Mouse (Mus musculus): ENCODE measurements at regions not wholly inside any gene's neighbourhood (a gene's known extent, or its start where the extent isn't known, plus 50 kb on each side); places are given as distances from the start of the nearest gene placed in this dataset.

GRCm38 (mm10) chr12:97529556-97529955, 729.7 kb downstream of the Galc start:
- no peak for DNase-seq (ENCODE audit: low spot score in 2 of 2)

DNA sequence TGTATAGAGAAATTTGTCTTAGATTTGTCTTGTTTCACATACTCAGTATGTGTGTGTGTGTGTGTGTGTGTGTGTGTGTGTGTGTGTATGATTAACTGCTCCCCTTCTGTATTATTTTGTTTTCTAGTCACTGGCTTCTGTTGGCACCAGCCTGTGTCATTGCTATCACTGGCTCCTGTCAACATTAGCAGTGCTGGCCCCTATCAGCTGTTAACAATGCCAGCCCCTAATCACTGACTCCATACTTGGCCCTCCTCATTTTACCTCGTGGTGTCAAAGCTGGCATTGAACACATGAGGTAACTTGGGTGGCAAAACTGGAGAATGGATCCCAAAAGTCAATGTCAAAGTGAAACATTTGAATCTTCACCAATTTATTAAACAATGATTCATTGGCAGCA, 733.3 kb downstream of the Galc start:
- peak; percentile 7 for DNase-seq (ENCODE audit: low spot score in 2 of 2)

DNA sequence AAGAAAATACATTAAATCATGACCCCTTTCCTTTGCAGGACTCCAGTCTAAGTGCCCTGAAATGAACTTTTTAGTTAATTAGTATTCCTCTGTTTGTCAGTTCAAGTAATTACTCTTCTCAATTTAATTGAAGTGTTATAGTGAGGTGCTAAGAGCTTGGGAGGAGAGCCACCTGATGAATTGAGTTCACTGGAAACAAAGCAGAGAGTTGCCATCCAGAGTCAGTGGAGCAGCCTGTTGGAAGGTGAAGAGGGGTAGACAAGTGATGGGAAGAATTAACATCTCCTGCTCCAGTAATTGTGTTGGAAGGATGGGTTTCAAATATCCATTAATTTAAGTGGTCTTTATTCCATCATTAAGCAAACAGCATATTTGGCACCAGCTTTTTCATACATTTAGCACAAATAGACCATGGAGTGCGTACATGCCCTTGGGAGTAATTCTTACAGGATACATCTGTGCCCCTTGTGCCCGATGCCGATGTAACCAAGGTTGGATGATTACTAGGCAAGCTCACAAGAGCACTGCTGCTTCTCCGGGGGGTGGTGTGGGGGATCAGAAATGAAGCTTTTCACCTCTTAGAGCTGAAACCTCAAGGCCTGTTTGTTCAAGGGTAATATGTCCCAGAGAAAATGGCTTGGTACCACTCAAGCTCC, 739.3 kb downstream of the Galc start:
- DNase-seq (ENCODE audit: low spot score in 2 of 2): no peak

- DNase-seq (ENCODE audit: low spot score in 2 of 2): peak in 1 of 2 experiments; percentile 0
Measured at GRCm38 (mm10) chr12:97517534-97517933, 741.7 kb downstream of the Galc start.

GRCm38 (mm10) chr12:97515805-97516204, 743.5 kb downstream of the Galc start:
- no peak for DNase-seq (ENCODE audit: low spot score in 2 of 2)

- DNase-seq (ENCODE audit: low spot score in 2 of 2): no peak
Measured at GRCm38 (mm10) chr12:97511866-97512265, 747.4 kb downstream of the Galc start.

GRCm38 (mm10) chr12:97501441-97501840, 757.8 kb downstream of the Galc start:
- no peak for DNase-seq (ENCODE audit: low spot score in 2 of 2)

GRCm38 (mm10) chr12:97483559-97483958, 775.7 kb downstream of the Galc start:
- no peak for DNase-seq (ENCODE audit: low spot score in 2 of 2)

DNA sequence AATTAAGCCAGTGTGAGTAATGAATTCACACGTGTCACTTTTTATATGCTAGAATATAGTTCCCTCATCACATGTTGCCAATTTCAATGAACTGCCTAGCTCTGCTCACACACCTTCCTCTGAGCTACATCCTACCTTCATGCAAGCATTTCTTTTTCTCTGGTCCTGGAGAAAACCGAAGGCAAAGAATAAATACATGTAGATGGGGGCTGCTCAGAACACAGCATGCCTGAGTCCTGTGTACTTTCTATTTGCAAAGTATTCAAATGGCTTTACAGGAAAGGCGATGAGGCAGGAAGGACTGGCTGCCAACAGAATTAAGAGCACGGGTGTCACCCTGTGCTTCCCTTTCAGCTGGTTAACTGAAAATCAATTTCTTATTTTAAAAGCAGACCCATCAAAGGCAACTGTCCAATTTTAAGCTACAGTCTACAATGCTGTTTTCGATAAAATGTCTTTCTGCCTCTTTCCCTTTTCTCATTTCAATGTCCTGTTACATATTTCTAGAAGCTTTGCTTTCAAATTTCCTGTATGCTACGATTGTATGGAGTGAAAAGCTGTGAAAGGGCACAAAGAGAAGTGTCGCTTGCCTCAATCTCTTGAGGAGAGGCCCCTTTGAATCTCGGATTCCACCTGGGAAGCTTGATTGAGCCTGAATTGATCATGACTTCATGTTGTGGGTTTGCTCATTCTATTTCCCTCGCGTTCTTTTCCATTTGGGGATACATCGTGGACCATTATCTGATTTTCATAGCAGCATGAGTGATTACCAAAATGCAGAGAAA, 782.6 kb downstream of the Galc start:
- no peak for DNase-seq (ENCODE audit: low spot score in 2 of 2)

DNA sequence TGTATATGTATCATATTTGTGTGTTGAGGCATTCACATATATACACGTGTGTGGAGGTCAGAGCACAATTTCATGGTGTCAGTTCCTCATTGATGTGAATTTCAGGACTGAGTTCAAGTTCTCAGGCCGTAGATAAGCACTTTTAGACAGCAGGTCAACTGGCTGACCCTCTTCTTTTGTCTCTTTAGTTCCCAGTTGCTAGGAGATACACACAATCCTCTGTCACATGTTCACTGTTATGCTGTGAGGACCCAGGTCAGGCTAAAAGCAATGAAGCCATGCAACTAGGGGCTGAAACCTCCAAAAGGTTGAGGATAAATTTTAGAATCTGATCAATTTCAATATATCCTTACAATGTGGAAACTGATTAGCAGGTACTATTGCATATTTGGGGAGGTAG, 783.5 kb downstream of the Galc start:
- DNase-seq (ENCODE audit: low spot score in 2 of 2): no peak

GRCm38 (mm10) chr12:97469183-97469582, 790.1 kb downstream of the Galc start:
- no peak for DNase-seq (ENCODE audit: low spot score in 2 of 2)

GRCm38 (mm10) chr12:97436141-97436540, 823.1 kb downstream of the Galc start:
- no peak for DNase-seq (ENCODE audit: low spot score in 2 of 2)

GRCm38 (mm10) chr12:97434021-97434420, 825.2 kb downstream of the Galc start:
- DNase-seq (ENCODE audit: low spot score in 2 of 2): no peak

DNA sequence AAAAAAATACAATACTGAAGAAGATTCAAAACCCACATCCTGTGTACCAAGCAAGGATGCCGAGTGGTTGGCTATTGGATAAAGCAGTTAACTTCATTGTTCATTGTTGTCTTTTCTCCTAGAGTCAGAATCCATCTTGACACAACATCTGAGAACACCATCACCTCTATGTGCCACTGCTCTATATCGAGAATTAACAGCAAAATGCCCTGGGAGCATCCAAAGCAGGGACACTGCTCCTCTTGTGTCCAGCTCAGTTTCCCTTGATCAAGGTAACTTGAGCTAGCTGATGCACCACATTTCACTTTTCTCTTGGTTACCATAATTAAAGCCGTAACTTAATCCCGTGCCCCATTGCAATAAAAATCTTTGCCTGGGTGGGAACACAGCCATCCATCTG, 826.6 kb downstream of the Galc start:
- no peak for DNase-seq (ENCODE audit: low spot score in 2 of 2)

DNA sequence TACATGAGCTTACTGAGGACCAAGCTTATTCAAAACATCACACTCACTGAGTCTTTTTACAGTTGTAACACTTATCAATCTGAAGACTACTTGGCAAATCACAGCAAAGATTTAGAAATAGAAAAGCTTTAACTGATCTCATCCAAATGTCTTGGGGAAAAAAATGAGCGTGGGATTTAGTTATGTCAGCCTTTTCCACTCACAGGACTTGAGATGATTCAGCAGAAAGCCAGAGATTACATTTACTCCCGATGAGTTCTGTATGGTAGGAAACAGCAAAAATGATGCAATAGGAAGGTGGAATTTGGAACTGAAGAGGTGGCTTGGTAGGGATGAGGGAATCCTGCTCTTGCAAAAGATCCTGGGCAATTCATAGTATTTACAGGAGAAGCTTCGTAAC, 831.0 kb downstream of the Galc start:
- no peak for DNase-seq (ENCODE audit: low spot score in 2 of 2)

DNA sequence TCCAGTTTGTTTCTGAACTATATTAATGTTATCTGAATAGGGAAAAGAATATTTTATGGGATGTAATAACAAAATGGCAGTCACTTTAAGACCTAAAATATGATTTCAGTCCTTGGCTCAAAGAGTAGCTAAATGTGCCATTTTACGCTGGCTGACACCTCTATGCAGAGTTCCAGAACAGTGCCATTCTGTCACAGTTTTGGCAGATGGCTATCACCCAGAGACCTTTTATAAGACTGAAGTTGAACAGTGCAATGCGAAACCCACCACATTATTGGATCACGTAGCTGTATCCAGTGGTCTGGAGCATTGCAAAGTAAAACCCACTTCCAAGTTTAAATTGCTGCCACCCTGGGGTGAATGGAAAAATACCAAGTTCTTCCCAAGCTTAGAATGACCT, 834.5 kb downstream of the Galc start:
- DNase-seq (ENCODE audit: low spot score in 2 of 2): no peak

GRCm38 (mm10) chr12:97403440-97403839, 855.8 kb downstream of the Galc start:
- no peak for DNase-seq (ENCODE audit: low spot score in 2 of 2)

GRCm38 (mm10) chr12:97402412-97403396, 856.6 kb downstream of the Galc start:
- DNase-seq (ENCODE audit: low spot score in 2 of 2): no peak

GRCm38 (mm10) chr12:97398582-97398945, 860.7 kb downstream of the Galc start:
- DNase-seq (ENCODE audit: low spot score in 2 of 2): no peak

DNA sequence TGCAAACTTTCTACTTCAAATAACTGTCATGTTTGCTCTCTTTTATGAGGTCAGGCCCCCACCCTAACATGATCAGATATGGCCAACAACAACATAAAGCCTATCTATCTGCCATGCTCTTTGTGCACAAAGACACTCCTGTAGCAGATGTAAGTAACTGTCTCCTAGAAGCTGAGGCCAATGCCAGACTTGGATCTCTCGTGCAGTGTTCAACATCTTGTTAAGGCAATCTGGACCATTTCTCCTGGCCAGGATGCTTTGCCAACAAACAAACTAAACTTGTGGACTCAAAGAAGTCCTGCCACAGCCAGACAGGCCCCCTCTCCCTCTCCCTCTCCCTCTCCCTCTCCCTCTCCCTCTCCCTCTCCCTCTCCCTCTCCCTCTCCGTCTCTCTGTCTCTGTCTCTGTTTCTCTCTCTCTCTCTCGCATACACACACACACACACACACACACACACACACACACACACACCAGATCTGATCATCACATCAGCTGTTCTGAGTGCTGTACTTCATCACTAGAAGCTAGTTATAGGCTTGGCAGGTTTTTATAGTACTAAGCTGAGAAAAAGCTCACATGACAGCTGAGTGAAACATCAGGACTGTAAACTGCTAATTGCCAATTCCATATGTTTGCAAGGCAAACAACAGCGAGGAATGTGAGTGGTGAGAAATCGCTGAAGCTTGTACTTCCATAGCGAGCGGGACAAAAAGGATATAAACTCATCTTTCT, 861.2 kb downstream of the Galc start:
- no peak for DNase-seq (ENCODE audit: low spot score in 2 of 2)

- no peak for DNase-seq (ENCODE audit: low spot score in 2 of 2)
Measured at GRCm38 (mm10) chr12:97361804-97362203, 897.5 kb downstream of the Galc start.

DNA sequence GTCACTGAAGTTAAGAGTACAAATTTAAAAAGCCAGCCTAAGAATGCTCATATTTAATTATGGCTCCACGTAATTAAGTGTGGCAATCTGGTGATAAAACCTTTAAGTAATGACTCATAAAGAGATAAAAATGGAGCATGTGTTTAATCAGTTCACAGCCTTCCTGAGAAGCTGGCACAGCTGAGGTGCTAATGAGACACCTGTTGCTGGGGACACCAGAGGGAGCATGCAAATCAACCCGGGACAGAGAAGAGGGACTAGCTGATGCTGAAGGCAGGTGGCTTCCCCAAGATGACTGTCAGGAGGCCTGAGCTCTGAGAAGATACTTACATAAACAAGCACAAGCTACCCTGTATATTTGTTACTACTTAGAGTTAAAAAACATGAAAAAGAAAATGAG, 898.6 kb downstream of the Galc start:
- no peak for DNase-seq (ENCODE audit: low spot score in 2 of 2)

Data from heart, adult 9 months (tissue).